Mouse (Mus musculus): ENCODE data around the gene Gm3336.

Gm3336 gene

GRCm38 (mm10) chr8:70718297-70718696 lies at the start of gene Gm3336:
TSS of gene Gm3336 (plus strand) at chr8:70718543.
- DNase-seq (ENCODE audit: low spot score in 2 of 2): no peak

DNA sequence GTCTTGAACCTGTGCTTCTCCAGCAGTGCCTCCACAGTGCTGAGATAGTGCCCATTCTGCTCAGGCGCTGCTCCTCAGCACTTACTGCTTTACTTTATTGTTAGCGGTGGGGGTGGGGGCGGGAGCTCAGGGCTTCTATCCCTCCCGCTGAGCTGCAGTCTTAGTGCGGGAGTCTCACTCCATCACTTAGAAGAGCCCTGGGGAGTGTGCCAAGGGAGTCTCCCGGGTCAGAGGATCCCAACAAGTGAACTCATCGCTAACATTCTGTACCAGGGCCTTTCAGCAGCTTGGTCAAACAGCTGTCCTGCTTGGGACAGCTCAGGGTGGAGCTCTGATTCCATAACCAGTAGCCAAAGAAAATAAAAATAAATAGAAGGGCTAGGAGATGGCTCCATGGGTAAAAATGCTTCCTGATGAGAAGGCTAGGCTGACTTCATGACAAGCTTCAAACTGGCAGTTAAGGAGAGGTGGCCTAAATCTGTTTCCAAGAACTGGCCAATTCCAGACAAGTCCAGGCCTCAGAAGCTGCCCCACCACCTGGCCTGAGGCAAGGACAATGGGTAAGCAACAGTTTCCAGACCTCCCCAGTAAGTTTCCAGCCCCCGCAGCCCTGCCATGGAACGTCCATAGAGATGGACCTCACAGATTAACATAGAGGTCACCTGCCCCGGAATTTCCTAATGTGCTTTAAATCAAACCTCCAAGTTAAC lies 46.6 kb upstream of the Gm3336 start:
- DNase-seq (ENCODE audit: low spot score in 2 of 2): peak in 1 of 2 experiments; percentile 64

DNA sequence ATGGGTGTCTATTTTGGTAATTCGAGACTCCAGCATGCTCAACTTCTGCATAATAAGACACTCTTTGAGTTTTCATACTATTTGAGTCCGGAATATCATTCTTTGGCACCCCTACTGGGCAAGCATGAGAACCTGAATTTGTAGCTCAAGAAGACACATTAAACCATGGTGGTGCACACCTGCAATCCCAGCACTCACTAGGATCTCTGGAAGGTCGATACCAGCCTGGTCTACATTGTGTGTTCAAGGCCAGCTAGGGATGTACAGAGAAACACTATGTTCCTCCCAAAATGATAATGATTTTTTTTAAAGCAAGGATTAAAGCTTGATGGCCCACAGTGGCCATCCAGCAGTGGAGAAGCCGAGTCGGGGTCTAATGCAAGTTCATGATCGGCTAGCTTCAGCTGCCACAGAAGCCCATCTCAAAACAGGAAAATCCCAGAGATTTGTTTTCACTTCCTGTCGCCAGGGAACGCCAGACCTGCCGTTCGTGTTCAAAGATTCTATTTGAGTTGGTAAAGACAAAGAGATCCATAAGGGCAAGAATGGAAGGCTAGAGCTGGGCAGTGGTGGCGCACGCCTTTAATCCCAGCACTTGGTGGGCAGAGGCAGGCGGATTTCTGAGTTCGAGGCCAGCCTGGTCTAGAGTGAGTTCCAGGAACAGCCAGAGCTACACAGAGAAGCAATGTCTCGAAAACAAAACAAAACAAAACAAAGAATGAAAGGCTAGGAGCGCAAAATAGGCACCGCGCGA lies 45.8 kb upstream of the Gm3336 start:
- no peak for DNase-seq (ENCODE audit: low spot score in 2 of 2)

DNA sequence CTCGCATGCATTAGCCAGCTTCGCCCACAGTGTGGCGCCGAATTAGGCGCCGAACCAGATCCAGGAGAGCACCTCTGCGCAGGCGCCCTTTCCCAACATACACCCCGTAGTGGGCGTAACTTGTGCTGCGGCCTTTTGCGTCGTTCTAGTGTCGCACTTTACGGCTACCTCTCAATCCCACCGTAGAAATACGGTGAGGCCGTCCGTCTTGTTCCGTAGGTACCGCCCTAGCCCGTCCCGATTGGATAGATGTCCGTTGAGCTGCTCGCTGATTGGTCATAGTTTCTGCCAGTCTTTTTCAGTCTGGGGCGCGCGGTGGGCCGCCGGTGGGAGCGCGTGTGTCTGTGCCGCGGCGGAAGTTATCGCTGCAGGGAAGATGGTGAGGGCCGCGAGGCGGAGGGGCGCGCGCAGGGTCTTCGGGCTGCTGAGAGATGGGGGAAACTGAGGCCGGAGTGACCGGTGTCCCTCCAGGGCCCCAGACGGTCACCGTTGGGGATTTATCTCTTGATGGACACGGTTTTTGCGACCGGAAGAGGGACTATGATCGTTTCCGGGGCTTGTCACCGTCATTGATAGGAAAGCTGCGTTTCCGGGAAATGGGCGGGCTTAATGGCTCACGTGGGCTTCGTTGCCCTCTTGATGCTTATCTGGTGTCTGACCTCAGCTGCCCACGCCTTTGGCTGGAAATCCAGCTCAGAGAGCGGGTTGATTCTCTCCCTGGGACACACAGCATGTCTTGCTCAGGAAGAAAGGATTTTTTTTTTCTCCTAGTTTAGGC lies 45.1 kb upstream of the Gm3336 start, which contains the start of gene Lsm4:
Lsm4 (plus strand) TSS at position 170 of the 778 bp plus-strand sequence.
- DNase-seq (ENCODE audit: low spot score in 2 of 2): peak; percentile 94 to 96

DNA sequence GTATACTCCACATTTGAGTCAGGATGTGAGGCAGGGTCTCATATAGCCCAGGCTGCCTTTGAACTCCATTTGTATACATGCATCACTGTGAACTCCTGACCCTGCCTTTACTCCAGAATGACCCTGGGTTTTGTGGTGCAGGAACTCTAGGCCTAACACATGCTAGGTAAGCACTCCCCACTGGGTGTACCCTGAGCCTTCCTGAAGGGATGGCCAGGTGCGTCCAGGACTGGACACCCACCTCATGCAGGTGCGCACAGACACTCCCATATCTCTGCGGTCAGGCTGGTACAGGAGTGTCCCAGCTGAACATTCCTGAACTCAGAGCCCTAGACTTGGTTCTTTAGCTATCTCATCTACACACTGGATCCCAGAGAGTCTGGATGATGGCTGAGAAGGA lies 44.2 kb upstream of the Gm3336 start:
- no peak for DNase-seq (ENCODE audit: low spot score in 2 of 2)

GRCm38 (mm10) chr8:70674716-70675115 lies 43.6 kb upstream of the Gm3336 start:
- DNase-seq (ENCODE audit: low spot score in 2 of 2): no peak

GRCm38 (mm10) chr8:70675336-70675735 lies 43.0 kb upstream of the Gm3336 start:
- no peak for DNase-seq (ENCODE audit: low spot score in 2 of 2)

GRCm38 (mm10) chr8:70677451-70678080 lies 40.8 kb upstream of the Gm3336 start:
- no peak for DNase-seq (ENCODE audit: low spot score in 2 of 2)

DNA sequence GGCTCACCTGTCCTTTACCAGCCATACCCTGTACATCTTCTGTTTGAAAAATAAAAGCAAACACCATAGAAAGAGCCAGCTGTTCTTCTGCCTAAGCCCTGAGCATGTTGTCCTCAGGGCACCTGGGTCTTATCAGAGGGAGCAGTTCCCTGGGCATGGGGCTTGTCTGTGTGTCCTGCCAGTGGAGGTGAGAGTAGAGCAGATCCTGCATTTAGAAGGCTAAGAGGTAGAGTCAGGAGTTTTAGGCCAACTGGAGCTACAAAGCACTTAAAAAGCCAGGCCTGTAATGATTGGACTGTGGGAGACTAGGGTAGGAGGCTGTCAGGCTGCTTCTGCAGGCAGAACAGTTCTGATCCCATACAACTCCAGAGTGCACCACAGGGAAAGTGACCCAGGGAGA lies 39.7 kb upstream of the Gm3336 start:
- no peak for DNase-seq (ENCODE audit: low spot score in 2 of 2)

- DNase-seq (ENCODE audit: low spot score in 2 of 2): no peak
These were observed 38.9 kb upstream of the Gm3336 start for GRCm38 (mm10) chr8:70679404-70679803.

- no peak for DNase-seq (ENCODE audit: low spot score in 2 of 2)
These were observed 38.3 kb upstream of the Gm3336 start for GRCm38 (mm10) chr8:70680039-70680438.

- no peak for DNase-seq (ENCODE audit: low spot score in 2 of 2)
These were observed 36.9 kb upstream of the Gm3336 start for GRCm38 (mm10) chr8:70681410-70681809.

DNA sequence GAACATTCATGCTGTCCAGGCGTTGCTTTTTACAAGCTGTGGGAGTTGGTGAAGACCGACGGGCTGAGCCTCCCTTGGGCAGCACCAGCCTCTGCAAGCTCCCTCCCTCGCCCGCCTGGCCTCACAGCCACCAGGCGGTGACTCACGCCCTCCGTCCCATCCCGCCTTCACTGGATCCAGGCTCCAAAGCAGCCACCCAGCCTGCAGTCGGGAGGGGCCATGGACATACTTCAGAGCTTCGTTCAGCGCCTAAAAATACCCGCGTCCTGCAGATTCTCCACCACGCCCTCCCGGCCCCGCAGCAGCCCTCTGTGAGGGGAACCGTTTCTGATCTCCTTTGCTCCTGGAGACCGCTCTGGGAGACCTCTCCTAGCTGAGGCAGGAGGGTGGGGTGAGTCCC lies 36.1 kb upstream of the Gm3336 start:
- DNase-seq (ENCODE audit: low spot score in 2 of 2): peak; percentile 67 to 79

DNA sequence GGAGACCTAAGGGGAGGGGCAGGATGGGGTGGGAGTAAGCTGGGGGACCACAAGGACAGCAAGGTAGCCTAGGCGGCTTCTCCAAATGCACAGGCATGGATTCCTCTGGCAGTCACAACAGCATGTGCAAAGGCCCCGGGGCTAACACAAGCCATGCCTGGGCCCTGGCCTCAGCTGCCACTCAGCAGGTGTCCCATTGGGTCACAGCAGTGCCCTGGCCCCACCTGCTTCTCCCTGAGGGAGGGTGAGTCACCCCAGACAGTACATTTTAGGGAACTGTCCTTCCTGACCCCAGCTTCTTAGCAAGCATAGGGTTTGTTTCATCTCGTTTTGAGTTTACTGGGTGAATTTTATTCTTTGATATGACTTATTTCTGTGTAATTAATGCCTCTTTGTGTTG lies 35.7 kb upstream of the Gm3336 start:
- no peak for DNase-seq (ENCODE audit: low spot score in 2 of 2)

DNA sequence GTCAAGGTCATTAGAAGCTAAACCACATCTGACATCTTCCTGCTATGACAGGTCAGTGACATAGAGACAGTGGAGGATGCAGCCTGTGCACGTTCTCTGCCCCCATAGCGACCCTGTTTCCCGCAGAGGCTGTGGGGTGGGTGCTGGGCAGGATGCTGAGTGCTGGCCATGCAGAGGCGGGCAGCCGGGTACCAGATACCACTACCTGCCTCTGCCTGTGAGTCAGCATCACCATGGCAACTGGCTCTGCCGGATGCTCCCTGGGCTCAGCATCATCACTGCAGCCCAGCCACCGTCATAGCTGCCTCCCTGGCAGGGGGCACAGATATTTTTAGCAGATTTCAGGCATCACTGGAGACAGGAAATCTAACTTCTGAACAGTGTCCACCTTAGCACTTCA lies 34.1 kb upstream of the Gm3336 start:
- no peak for DNase-seq (ENCODE audit: low spot score in 2 of 2)

- DNase-seq (ENCODE audit: low spot score in 2 of 2): peak; percentile 74 to 75
These were observed 30.8 kb upstream of the Gm3336 start for GRCm38 (mm10) chr8:70687576-70687975.

DNA sequence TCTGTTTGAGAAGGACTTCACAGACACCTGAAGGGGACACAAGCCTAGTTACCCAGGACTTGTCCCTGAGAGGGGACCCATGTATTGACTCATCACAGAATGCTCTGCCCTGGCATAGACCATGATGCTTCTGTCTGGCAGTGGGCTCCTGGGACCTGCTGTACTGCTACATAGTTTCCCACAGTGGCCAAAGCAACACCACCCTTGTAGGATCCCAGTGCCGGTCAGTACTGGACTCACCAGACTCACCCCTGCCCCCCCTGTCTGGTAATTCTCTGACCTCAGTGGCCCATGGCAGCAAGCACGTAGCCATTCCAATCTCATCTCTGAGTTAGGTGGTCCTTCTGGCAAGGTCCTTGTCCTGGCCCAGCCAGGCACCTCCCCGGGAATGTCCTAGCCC lies 30.2 kb upstream of the Gm3336 start:
- no peak for DNase-seq (ENCODE audit: low spot score in 2 of 2)

DNA sequence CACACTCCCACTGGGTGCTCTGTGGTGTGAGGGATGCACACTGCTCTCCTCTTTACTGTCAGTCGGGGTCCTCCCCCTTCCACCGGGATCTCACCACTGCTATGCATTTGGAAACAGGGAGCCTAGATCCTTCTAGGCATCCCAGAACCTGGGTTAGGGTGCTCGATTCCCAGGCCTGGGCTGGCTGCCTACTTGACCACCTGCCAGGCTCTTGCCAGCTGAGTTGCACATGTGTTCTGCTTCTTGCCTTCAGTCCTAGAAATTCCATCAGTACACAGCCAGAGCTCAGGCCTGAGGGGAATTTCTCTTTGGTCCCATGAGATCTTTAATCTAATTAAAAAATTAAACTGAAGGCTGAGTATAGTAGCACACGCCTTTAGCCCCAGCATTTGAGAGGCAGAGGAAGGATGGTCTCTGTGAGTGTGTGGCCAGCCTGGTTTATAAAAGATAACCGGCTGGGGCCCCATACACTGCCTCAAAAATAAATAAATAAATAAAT lies 28.4 kb upstream of the Gm3336 start:
- no peak for DNase-seq (ENCODE audit: low spot score in 2 of 2)

DNA sequence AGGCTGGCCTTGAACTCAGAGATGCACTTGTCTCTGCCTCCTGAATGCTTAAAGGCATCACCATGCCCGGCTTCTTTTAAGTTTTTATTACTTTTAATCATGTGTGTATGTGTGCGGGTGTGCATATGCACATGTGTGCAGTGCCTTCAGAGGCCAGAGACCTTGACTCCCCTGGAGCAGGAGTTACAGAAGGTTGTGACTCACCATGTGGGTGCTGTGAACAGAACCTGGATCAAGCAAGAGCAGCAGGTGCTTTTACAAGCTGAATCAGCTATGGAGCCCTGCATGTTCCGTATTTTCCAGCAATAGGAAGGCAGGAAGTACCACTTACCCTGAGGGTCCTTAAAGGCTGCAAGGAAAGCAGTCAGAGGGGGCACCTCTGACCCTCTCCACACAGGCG lies 27.1 kb upstream of the Gm3336 start:
- no peak for DNase-seq (ENCODE audit: low spot score in 2 of 2)

GRCm38 (mm10) chr8:70691727-70692231 lies 26.6 kb upstream of the Gm3336 start:
- DNase-seq (ENCODE audit: low spot score in 2 of 2): no peak

GRCm38 (mm10) chr8:70693636-70694035 lies 24.7 kb upstream of the Gm3336 start:
- no peak for DNase-seq (ENCODE audit: low spot score in 2 of 2)

Data from urinary bladder, postnatal 4 days (tissue).